Mouse (Mus musculus): ENCODE measurements around the gene Hoxb13. TPM values are rescaled to one million over a fixed set of nuclear protein-coding genes. Genes with fewer than 3 reads are reported as not detected.

Gene Hoxb13
- total and polyA plus RNA-seq, 3 experiments, result 13.8 to 16.7 TPM; not detected in 1

GRCm38 (mm10) chr11:96205426-96206131 is 11.5 kb downstream of the Hoxb13 start:
- peak; percentile 72 for DNase-seq (ENCODE audit: low read depth, low spot score)
- no peaks in the 10 kb centered on the region for H3K9me3 ChIP-seq (replicated peaks; ENCODE audit: insufficient read depth, low read length)
- no peak for TF ChIP-seq KAT2A (conservative IDR thresholded peaks at IDR 0.05; ENCODE audit: low read depth, low read length)
- TF ChIP-seq RAD21 (IDR thresholded peaks at IDR 0.05; ENCODE audit: low read depth, low read length), result no peak
- TF ChIP-seq CHD1 (IDR thresholded peaks at IDR 0.05; ENCODE audit: low read depth, low read length), result peak; percentile 92; the same call in 1 of the 2 replicates
- TF ChIP-seq MAX (IDR thresholded peaks at IDR 0.05; ENCODE audit: low read length), result 0 out of 2 replicates have a peak, but pooled peaks have one; percentile 8
- no peak for TF ChIP-seq USF2 (IDR thresholded peaks at IDR 0.05; ENCODE audit: borderline replicate concordance in 1 of 2, insufficient read depth in 1 of 2, low read depth in 1 of 2, low read length in 2 of 2)
- TF ChIP-seq SIN3A (IDR thresholded peaks at IDR 0.05; ENCODE audit: low read length), result peak; percentile 74
- no peak for TF ChIP-seq USF1 (IDR thresholded peaks at IDR 0.05; ENCODE audit: low read depth, low read length)
- no peak for TF ChIP-seq GATA1 (IDR thresholded peaks at IDR 0.05; ENCODE audit: low read depth, low read length)
- TF ChIP-seq ELF1 (IDR thresholded peaks at IDR 0.05; ENCODE audit: low read depth, low read length), result peak; percentile 85
- TF ChIP-seq BHLHE40 (IDR thresholded peaks at IDR 0.05; ENCODE audit: borderline replicate concordance, low read depth, low read length), result no peak
- no peak for TF ChIP-seq MAFK (IDR thresholded peaks at IDR 0.05; ENCODE audit: borderline replicate concordance, low read depth, low read length)
- TF ChIP-seq NELFE (IDR thresholded peaks at IDR 0.05; ENCODE audit: low read depth, low read length), result peak; percentile 30; the same call in 1 of the 2 replicates
- TF ChIP-seq ZKSCAN1 (IDR thresholded peaks at IDR 0.05; ENCODE audit: low read depth, low read length), result no peak
- TF ChIP-seq MXI1 (IDR thresholded peaks at IDR 0.05; ENCODE audit: low read depth, low read length), result peak; percentile 33
- TF ChIP-seq MEF2A (IDR thresholded peaks at IDR 0.05; ENCODE audit: extremely low read depth, insufficient replicate concordance, low read depth, low read length, poor library complexity, severe bottlenecking), result no peak
- TF ChIP-seq CTCF (IDR thresholded peaks at IDR 0.05 in 2 of 3, conservative IDR thresholded peaks at IDR 0.05 in 1 of 3; ENCODE audit: control insufficient read depth in 1 of 3, insufficient read depth in 1 of 3, low read depth in 2 of 3, low read length in 3 of 3, poor library complexity in 1 of 3, severe bottlenecking in 1 of 3), result no peak
- peak; percentile 39; the same call in 1 of the 2 replicates for TF ChIP-seq ETS1 (IDR thresholded peaks at IDR 0.05; ENCODE audit: low read depth, low read length)
- TF ChIP-seq EP300 (IDR thresholded peaks at IDR 0.05; ENCODE audit: low read depth in 1 of 2, low read length in 2 of 2), result peak in 1 of 2 experiments; percentile 18; a peak in 1 of 4 replicates
- 0 out of 2 replicates have a peak, but pooled peaks have one; percentile 11 for TF ChIP-seq MAZ (IDR thresholded peaks at IDR 0.05; ENCODE audit: low read depth, low read length)
- no peak for TF ChIP-seq POLR2AphosphoS5 (IDR thresholded peaks at IDR 0.05; ENCODE audit: borderline replicate concordance, low read depth, low read length)
- TF ChIP-seq HCFC1 (IDR thresholded peaks at IDR 0.05; ENCODE audit: low read depth, low read length), result peak; percentile 59
- TF ChIP-seq ZMIZ1 (IDR thresholded peaks at IDR 0.05; ENCODE audit: low read depth, low read length), result no peak
- peak; percentile 90 for TF ChIP-seq ZNF384 (IDR thresholded peaks at IDR 0.05; ENCODE audit: low read depth, low read length)
- no peak for TF ChIP-seq TCF12 (IDR thresholded peaks at IDR 0.05; ENCODE audit: low read depth, low read length)
- TF ChIP-seq POLR2AphosphoS2 (IDR thresholded peaks at IDR 0.05; ENCODE audit: low read length), result no peak; the same call in 1 of the 2 replicates
- no peak for TF ChIP-seq NRF1 (IDR thresholded peaks at IDR 0.05; ENCODE audit: insufficient read depth, low read depth, low read length, poor library complexity, severe bottlenecking)
- H3K27me3 ChIP-seq (ENCODE audit: control insufficient read depth in 1 of 2, insufficient read depth in 2 of 2, low read length in 2 of 2), result no peaks in the 10 kb centered on the region
- H3K9ac ChIP-seq (ENCODE audit: control insufficient read depth, low read depth, low read length, poor library complexity, severe bottlenecking), result peak overlapping the region; percentile 79
- H3K79me2 ChIP-seq (ENCODE audit: control insufficient read depth, insufficient read depth, low read length, poor library complexity), result peaks cover 12% of the 10 kb centered on the region
- peaks cover 0 to 14% of the 10 kb centered on the region in 2 experiments; a peak in 2 of 4 replicates for H3K36me3 ChIP-seq (ENCODE audit: control insufficient read depth in 1 of 2, insufficient read depth in 2 of 2, low read length in 2 of 2)
- H3K27ac ChIP-seq (ENCODE audit: control insufficient read depth, low read depth, low read length), result peak overlapping the region; percentile 76
- H3K4me1 ChIP-seq (ENCODE audit: control insufficient read depth in 1 of 2, insufficient read depth in 2 of 2, low read length in 2 of 2), result peaks cover 5 to 14% of the 10 kb centered on the region in 2 experiments; a peak in 3 of 4 replicates
- peak overlapping the region; percentile 87 to 88 for H3K4me3 ChIP-seq (ENCODE audit: control insufficient read depth in 1 of 2, insufficient read depth in 1 of 2, low read depth in 2 of 2, low read length in 2 of 2)

Data from MEL (cell line).